Mouse (Mus musculus) urinary bladder, adult 2 months (tissue): ENCODE results near the gene Nupr1l. TPM values are rescaled to one million over a fixed set of nuclear protein-coding genes. Genes with fewer than 3 reads are reported as not detected.

ENCODE experiments used
- polyA plus RNA-seq: library from polyadenylated mRNA; depleted of rRNA; stranded (reverse); fragments of >200 nt; gene quantifications from 2 replicates; pipeline ENCODE4 v1.2.3, GENCODE M21; 2012; rRNA removed

The Nupr1l gene
- polyA plus RNA-seq, 1 experiment = 10.5 TPM

Other genes with a start within 250 kb of the Nupr1l start
- 3.5 and 3.7 TPM in 2 replicates for gene Zfp11, start 238.4 kb upstream of the Nupr1l start, polyA plus RNA-seq
- gene Sept14, start 200.0 kb upstream of the Nupr1l start, polyA plus RNA-seq = not detected in 2 replicates
- 79.1 and 92.5 TPM in 2 replicates for gene Mrps17, start 193.0 kb upstream of the Nupr1l start, polyA plus RNA-seq
- gene Nipsnap2, start 183.5 kb upstream of the Nupr1l start, polyA plus RNA-seq = 73.3 and 82.2 TPM in 2 replicates
- 10.5 and 13.2 TPM in 2 replicates for gene Psph, start 121.1 kb upstream of the Nupr1l start, polyA plus RNA-seq
- 12.4 and 16.2 TPM in 2 replicates for gene Sumf2, start 61.6 kb upstream of the Nupr1l start, polyA plus RNA-seq
- gene Chchd2, start 21.1 kb upstream of the Nupr1l start, polyA plus RNA-seq = 523 and 694 TPM in 2 replicates
- gene Zbed5, start 12.8 kb upstream of the Nupr1l start, polyA plus RNA-seq = 1.9 and 2.3 TPM in 2 replicates
- gene Phkg1, start 10.0 kb upstream of the Nupr1l start, polyA plus RNA-seq = 4.2 and 4.6 TPM in 2 replicates
- 19.1 and 20.7 TPM in 2 replicates for gene Vkorc1l1, start 33.4 kb downstream of the Nupr1l start, polyA plus RNA-seq
- gene Gusb, start 94.5 kb downstream of the Nupr1l start, polyA plus RNA-seq = 42.0 and 43.1 TPM in 2 replicates
- 20.1 and 20.8 TPM in 2 replicates for gene Asl, start 120.7 kb downstream of the Nupr1l start, polyA plus RNA-seq
- 26.6 and 28.6 TPM in 2 replicates for gene Crcp, start 120.8 kb downstream of the Nupr1l start, polyA plus RNA-seq
- gene Tpst1, start 164.8 kb downstream of the Nupr1l start, polyA plus RNA-seq = 77.9 and 89.4 TPM in 2 replicates
- gene Kctd7, start 236.3 kb downstream of the Nupr1l start, polyA plus RNA-seq = 4.2 and 4.5 TPM in 2 replicates